Mouse (Mus musculus) liver, embryonic 12.5 days (tissue): ENCODE data around the gene Ifngr2. TPM values are rescaled to one million over a fixed set of nuclear protein-coding genes. Genes with fewer than 3 reads are reported as not detected.
A peak's percentile ranks its signal among the peaks of the same experiment; 100 is the strongest.

Experiments used
- ATAC-seq: fragments of 200-750 bp; cut with Nextera tagmentation; 2 replicates; pipeline ENCODE4 v1.8.0; 2017; ENCODE audit warnings: moderate number of reproducible peaks, mild to moderate bottlenecking, moderate library complexity
- H3K27ac ChIP-seq: fragments of 300-500 bp; sonication (generic); 2 replicates; pipeline ENCODE4 v1.5.1; 2016; ENCODE audit warnings: mild to moderate bottlenecking
- H3K27me3 ChIP-seq: fragments of 300-500 bp; sonication (generic); replicated peaks from 2 replicates; pipeline ENCODE4 v1.6.1; 2016; ENCODE audit warnings: mild to moderate bottlenecking, moderate library complexity
- H3K36me3 ChIP-seq: fragments of 300-500 bp; sonication (generic); 2 replicates; pipeline ENCODE4 v1.6.1; 2016; ENCODE audit warnings: mild to moderate bottlenecking, moderate library complexity
- H3K4me1 ChIP-seq: fragments of 300-500 bp; sonication (generic); 2 replicates; pipeline ENCODE4 v1.6.1; 2016
- H3K4me2 ChIP-seq: fragments of 300-500 bp; sonication (generic); 2 replicates; pipeline ENCODE4 v1.6.1; 2016; ENCODE audit warnings: mild to moderate bottlenecking, moderate library complexity
- H3K4me3 ChIP-seq: fragments of 300-500 bp; sonication (generic); 2 replicates; pipeline ENCODE4 v1.5.1; 2016; ENCODE audit warnings: mild to moderate bottlenecking, moderate library complexity
- H3K9ac ChIP-seq: fragments of 300-500 bp; sonication (generic); 2 replicates; pipeline ENCODE4 v1.6.1; 2016; ENCODE audit warnings: mild to moderate bottlenecking, moderate library complexity
- H3K9me3 ChIP-seq: fragments of 300-500 bp; sonication (generic); replicated peaks from 2 replicates; pipeline ENCODE4 v1.6.1; 2016; ENCODE audit warnings: mild to moderate bottlenecking, moderate library complexity
- WGBS: fragments of 180-500 bp; shearing (Covaris S2); methylation state at CpG from one replicate; pipeline ENCODE4 v1.1.7; 2016; ENCODE audit not compliant: insufficient replicate concordance; 5-methylcytosine and 5-hydroxymethylcytosine counted together
- polyA plus RNA-seq: library from polyadenylated mRNA; unstranded; fragments of >200 nt; fragmentation: Nextera tagmentation; extraction: Ambion mirVana; gene quantifications from 2 replicates; pipeline ENCODE4 v1.2.1, GENCODE M21; 2016

Ifngr2 gene
- polyA plus RNA-seq = 17.1 and 17.9 TPM in 2 replicates

DNA sequence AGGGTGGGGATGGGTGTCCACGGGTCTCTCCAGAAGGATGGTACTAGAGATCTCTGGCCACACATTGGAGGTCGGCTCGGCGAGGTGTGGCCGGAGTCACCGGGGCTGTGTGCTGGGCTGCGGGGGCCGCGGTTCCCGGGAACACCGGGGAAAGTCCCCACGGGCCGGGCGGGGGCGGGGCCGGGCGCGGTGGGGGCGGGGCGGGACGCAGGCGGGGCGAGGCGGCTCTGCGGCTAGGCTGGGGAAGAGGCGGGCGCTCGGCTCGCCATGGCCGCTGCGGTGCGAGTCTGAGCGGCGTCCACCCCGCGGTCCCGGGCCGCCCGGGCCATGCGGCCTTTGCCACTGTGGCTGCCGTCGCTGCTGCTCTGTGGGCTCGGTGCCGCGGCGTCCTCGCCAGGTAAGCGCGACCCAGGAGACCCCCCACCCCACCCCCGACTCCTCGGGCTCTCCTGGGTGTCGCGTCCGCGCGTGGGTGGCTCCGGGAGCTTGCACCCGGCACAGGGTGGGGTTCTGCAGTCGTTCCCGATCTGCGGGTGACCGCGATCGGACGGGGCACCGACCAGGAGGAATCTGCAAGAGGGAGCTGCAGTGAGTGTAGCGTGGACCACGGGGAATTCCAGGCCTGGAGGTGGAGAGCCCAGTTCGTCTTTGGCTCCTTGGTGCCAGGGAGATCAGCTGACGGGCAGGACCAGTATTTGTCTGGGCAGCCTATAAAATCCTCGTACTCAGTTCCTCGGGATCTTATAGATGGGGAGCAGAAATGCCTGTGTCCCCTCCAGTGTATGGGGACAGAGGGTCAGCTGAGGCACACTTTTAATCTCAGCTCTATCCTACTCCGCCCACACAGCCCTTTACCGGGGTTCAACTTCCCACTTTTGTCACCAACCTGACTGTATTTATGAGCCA lies at the start of gene Ifngr2:
Gene Ifngr2 (plus strand): TSS at position 237 of the 906 bp plus-strand sequence.
- Histone ChIP-seq H3K4me3 (peak within 1 kb of the TSS; percentile 81), H3K4me1 (peaks cover 84% of the 10 kb centered on the region), H3K27me3 (no peaks in the 10 kb centered on the region), H3K36me3 (0 out of 2 replicates have a peak, but pooled peaks cover 3% of the 10 kb centered on the region), H3K27ac (peak within 1 kb of the TSS; percentile 89), H3K9ac (peak within 1 kb of the TSS; percentile 86), H3K4me2 (peak within 1 kb of the TSS; percentile 98), H3K9me3 (no peaks in the 10 kb centered on the region)
- WGBS = under 1% methylated on average over 52 of the region's 74 CpGs
- peak; percentile 78 for ATAC-seq

DNA sequence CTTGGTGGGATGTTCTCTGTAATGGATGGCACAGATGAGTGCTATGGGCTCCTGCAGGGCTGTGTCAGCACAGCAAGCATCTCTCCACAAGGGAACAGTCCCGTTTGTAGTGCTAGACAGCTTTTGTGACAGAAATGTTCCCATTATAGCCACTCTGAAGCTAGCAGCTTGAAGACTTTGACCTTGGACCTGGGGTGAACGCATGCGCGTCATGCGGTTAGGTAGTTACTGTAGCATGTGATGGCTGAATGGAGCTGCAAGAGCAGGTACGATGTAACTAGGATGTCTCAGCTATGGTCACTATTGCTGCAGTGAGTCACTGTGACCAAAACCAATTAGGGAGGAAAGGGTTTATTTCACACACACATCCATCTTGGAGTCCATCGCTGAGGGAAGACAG lies 48.8 kb upstream of the Ifngr2 start:
- Histone ChIP-seq H3K9me3 (no peaks in the 10 kb centered on the region), H3K27ac (no peak overlapping the region), H3K4me1 (peaks cover 11% of the 10 kb centered on the region; the same call in 1 of the 2 replicates), H3K36me3 (peaks cover 93% of the 10 kb centered on the region), H3K4me2 (no peak overlapping the region), H3K9ac (no peak overlapping the region), H3K4me3 (no peak overlapping the region), H3K27me3 (no peaks in the 10 kb centered on the region)
- 86% methylated on average over 7 of the region's 7 CpGs for WGBS
- no peak for ATAC-seq

DNA sequence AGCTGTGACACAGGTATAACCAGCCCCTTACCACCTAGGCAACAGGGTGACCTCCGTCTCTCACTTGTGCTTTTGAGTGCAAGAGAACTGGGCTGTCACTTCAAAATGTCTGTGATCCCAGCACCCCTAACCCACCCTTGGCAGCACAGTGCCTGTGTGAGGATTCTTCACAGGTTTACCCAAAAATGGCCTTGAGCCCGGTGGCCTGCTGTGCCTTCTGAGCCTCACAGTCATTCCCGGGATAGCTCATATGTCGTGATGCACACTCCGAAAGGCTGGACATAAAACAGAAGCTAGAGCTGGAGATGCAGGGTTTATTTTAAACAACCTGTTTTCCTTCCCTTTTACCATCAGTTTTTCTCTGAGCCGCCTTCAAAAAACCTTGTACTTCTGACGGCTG lies 42.2 kb upstream of the Ifngr2 start:
- Histone ChIP-seq H3K27me3 (no peaks in the 10 kb centered on the region), H3K27ac (no peak overlapping the region), H3K4me2 (no peak overlapping the region), H3K9ac (no peak overlapping the region), H3K9me3 (no peaks in the 10 kb centered on the region), H3K4me3 (no peak overlapping the region), H3K4me1 (peaks cover 18% of the 10 kb centered on the region), H3K36me3 (peaks cover 78% of the 10 kb centered on the region)
- ATAC-seq = no peak
- WGBS = 86% methylated on average over 7 of the region's 7 CpGs

DNA sequence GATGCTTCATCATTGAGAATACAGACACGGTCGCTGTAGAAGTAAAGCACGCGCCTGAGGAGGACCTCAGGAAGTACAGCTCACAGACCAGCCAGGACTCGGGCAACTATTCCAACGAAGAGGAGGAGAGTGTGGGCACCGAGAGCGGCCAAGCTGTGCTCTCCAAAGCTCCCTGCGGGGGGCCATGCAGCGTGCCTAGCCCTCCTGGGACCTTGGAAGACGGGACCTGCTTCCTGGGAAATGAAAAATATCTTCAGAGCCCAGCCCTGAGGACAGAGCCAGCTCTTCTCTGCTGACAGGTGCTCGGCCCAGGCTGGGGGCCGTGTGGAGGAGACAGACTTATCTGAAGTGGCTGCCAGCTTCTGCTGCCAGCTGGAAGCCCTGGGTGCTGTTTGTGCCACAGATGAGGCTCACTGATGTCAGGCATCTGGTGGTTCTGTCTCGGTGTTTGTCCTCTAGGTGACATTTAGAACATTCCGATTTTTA lies 41.7 kb upstream of the Ifngr2 start:
- WGBS = 85% methylated on average over 15 of the region's 15 CpGs
- no peak for ATAC-seq
- no peak overlapping the region for H3K4me3 ChIP-seq
- peaks cover 18% of the 10 kb centered on the region for H3K4me1 ChIP-seq
- H3K27me3 ChIP-seq = no peaks in the 10 kb centered on the region
- H3K27ac ChIP-seq = no peak overlapping the region
- no peak overlapping the region for H3K9ac ChIP-seq
- no peaks in the 10 kb centered on the region for H3K9me3 ChIP-seq
- H3K36me3 ChIP-seq = peaks cover 77% of the 10 kb centered on the region
- H3K4me2 ChIP-seq = no peak overlapping the region

DNA sequence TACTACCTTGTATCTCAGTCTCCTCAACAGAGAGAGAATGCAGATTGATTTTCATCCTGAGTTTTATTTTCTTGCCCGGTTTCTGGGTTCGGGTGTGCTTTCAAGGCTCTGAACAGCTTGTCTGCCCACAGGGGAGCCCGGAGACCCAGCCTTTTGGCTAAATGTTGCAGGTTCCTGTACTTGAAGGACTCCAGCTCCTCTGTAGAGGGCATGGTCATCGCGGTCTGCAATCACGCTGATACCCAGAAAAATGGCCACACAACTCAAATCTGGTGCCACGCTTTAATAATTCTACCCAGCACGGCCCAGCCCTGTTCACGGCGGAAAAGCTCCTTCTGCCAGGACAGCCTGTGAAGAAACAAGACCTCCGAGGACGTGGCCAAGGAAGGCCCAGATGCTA lies 40.5 kb upstream of the Ifngr2 start:
- Histone ChIP-seq H3K9me3 (no peaks in the 10 kb centered on the region), H3K4me2 (no peak overlapping the region), H3K4me1 (peaks cover 19% of the 10 kb centered on the region), H3K27ac (no peak overlapping the region), H3K4me3 (no peak overlapping the region), H3K27me3 (no peaks in the 10 kb centered on the region), H3K9ac (no peak overlapping the region), H3K36me3 (peaks cover 64% of the 10 kb centered on the region)
- WGBS = 92% methylated on average over 12 of the region's 12 CpGs
- no peak for ATAC-seq

DNA sequence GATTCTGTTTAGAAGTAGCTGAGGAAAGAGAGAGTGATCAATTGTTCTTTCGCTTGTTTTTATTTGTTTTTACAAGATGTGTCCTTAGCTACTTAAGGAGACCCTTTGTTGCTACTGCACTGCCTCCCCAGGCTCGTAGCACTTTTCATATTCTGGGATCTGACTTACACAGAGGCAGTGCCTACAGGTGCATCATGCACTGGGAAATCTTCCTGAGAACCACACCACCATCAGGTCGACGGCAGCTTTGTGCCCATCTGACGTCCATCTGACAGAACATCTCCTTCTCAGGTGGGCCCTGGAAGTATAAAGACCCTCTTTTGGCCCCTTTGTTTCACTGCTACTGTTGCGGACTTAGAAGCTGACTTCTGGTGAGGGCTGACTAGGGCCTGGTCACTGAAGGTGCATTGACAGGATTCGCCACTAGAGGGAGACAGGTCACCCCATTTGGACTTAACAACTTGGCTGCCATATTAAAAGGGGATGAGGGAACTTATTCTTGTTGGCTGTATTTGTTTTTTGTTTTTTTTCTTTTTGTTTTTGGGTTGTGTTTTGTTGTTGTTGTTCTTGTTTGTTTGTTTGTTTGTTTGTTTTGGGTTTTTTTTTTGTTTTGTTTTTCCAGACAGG lies 34.6 kb upstream of the Ifngr2 start:
- Histone ChIP-seq H3K4me2 (no peak overlapping the region), H3K9ac (no peak overlapping the region), H3K4me3 (no peak overlapping the region), H3K4me1 (peaks cover 37% of the 10 kb centered on the region), H3K27ac (no peak overlapping the region), H3K9me3 (no peaks in the 10 kb centered on the region), H3K36me3 (peaks cover 13% of the 10 kb centered on the region), H3K27me3 (peaks cover 5% of the 10 kb centered on the region; the same call in 1 of the 2 replicates)
- ATAC-seq = no peak
- WGBS = 30% methylated on average over 7 of the region's 7 CpGs

DNA sequence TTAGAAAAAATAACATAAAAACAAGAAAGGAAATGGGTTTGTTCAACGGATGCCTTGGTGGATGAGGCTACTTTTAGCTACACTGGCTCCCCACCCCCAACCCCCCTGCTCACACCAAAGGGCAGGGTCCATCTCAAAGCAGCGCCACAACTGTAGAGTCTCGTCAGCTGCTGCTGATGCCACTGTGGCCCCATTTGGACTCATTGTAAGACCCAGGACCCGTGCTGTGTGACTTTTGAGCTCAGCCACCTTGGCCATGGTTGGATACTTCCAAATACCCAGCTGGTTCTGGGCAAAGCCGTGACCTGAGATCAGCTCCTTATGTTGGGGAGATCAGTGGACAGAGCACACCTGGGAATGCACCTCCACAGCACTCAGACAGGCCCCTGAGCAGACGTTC lies 33.8 kb upstream of the Ifngr2 start:
- ATAC-seq = no peak
- no peak overlapping the region for H3K9ac ChIP-seq
- no peaks in the 10 kb centered on the region for H3K9me3 ChIP-seq
- H3K27me3 ChIP-seq = peaks cover 5% of the 10 kb centered on the region; the same call in 1 of the 2 replicates
- H3K4me2 ChIP-seq = no peak overlapping the region
- 0 out of 2 replicates have a peak, but pooled peaks cover 6% of the 10 kb centered on the region for H3K36me3 ChIP-seq
- WGBS = 78% methylated on average over 6 of the region's 6 CpGs
- H3K4me1 ChIP-seq = peaks cover 36% of the 10 kb centered on the region
- H3K27ac ChIP-seq = no peak overlapping the region
- no peak overlapping the region for H3K4me3 ChIP-seq

DNA sequence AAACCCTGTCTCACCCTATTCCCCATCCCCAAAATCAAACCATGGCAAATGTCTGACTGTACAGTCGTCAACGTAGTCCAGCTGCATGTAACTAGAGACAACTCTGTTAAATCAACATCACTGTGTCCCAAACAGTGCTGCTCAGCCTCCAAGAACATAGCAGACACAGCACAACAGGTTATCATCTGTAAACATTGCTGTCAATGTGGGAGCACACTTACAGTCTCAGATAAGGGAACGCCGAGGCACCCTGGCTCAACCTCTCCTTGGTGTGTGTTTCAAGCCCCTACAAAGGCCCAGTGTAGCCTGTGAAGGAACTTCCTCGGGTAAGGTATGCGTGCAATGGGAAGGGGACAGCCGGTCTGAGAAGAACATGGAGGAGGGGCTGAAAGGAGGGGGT lies 29.9 kb upstream of the Ifngr2 start:
- peak; percentile 89 for ATAC-seq
- no peaks in the 10 kb centered on the region for H3K36me3 ChIP-seq
- H3K9me3 ChIP-seq = no peaks in the 10 kb centered on the region
- peaks cover 27% of the 10 kb centered on the region for H3K4me1 ChIP-seq
- no peak overlapping the region for H3K4me3 ChIP-seq
- H3K9ac ChIP-seq = peak overlapping the region; percentile 17; the same call in 1 of the 2 replicates
- peak overlapping the region; percentile 73 for H3K27ac ChIP-seq
- peaks cover 24% of the 10 kb centered on the region for H3K27me3 ChIP-seq
- peak overlapping the region; percentile 36 for H3K4me2 ChIP-seq
- WGBS = 34% methylated on average over 7 of the region's 7 CpGs

DNA sequence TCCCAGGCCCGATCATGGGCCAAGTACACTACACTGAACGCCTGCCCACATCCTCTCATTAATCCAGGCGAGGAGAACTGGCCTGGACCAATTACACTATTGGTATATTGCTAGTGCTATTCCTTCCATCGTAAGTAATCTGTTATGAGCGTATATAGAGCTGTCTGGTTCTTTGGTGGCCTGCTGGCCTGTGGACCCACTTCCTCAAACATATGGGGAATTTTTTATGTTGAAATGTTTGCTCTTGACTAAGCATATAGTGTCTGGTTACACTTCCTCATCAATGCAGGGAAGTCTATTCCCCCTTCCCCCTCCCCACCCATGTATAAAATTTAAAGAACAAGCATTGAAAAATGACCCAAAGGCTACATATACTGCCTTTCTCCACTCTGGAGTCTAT lies 24.8 kb upstream of the Ifngr2 start:
- Histone ChIP-seq H3K4me2 (no peak overlapping the region), H3K27me3 (peaks cover 45% of the 10 kb centered on the region), H3K4me1 (peaks cover 24% of the 10 kb centered on the region), H3K9me3 (0 out of 2 replicates have a peak, but pooled peaks cover 3% of the 10 kb centered on the region), H3K4me3 (no peak overlapping the region), H3K27ac (no peak overlapping the region; the same call in 1 of the 2 replicates), H3K9ac (no peak overlapping the region), H3K36me3 (no peaks in the 10 kb centered on the region)
- 45% methylated on average over 5 of the region's 5 CpGs for WGBS
- ATAC-seq = peak; percentile 19; the same call in 1 of the 2 replicates

DNA sequence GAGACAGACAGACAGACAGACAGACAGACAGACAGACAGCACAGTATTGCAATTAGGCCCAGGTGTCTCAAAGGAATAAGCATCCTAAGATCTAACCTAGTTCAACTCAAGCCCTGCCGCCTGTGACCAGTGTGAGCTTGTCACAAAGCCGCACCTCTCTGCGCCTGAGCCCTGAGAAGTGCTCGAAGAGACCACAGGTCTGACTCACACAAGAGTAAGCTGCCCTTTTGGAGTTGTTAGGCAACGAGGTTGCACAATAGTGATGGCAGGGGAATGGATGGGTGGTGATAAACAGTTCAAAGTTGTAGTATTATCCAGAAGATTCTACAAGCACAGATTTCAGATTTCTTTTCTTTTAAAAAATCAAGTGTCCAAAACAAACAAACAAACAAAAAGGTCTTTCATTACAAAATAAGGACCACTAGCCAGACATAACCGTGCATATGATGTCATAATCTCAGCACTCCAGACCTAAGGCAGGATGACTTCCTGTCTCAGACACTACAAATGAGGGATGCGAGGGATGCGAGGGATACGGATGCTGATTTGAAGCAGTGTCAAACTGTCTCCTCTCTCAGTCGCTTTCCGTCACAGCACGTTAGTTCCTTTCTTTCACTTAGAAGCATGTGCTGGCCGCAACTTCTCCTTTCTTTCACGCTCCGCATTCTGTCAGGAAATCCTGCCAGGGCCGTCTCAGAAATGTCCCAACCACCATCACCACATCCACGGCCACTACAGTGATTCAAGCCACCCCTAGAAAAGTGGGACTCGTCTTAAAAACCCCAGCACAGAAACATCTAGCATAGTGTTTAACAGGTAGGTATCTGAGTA lies 24.2 kb upstream of the Ifngr2 start:
- no peaks in the 10 kb centered on the region for H3K36me3 ChIP-seq
- H3K4me3 ChIP-seq = no peak overlapping the region
- 23% methylated on average over 18 of the region's 18 CpGs for WGBS
- peaks cover 45% of the 10 kb centered on the region for H3K27me3 ChIP-seq
- H3K9me3 ChIP-seq = 0 out of 2 replicates have a peak, but pooled peaks cover 3% of the 10 kb centered on the region
- peak; percentile 56 for ATAC-seq
- peaks cover 24% of the 10 kb centered on the region for H3K4me1 ChIP-seq
- H3K9ac ChIP-seq = no peak overlapping the region
- no peak overlapping the region for H3K4me2 ChIP-seq
- H3K27ac ChIP-seq = peak overlapping the region; percentile 46; the same call in 1 of the 2 replicates

DNA sequence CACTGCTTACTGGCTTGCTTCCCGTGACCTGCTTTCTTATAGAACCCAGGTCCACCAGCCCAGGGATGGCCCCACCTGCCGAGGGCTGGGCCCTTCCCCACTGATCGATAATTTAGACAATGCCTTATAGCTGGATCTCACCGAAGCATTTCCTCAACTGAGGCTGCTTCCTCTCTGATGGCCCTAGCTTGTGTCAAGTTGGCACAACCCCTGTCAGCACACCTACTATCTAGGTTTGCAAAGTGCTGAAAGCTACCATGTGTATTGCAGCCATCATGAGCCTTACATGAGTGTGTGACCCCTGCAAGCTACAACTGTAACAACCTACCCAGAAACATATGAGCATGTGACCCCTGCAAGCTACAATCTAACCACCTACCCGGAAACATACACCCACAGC lies 22.7 kb upstream of the Ifngr2 start:
- Histone ChIP-seq H3K9me3 (0 out of 2 replicates have a peak, but pooled peaks cover 3% of the 10 kb centered on the region), H3K36me3 (no peaks in the 10 kb centered on the region), H3K27ac (no peak overlapping the region), H3K27me3 (peaks cover 49% of the 10 kb centered on the region), H3K4me2 (no peak overlapping the region), H3K9ac (no peak overlapping the region), H3K4me3 (no peak overlapping the region), H3K4me1 (peaks cover 24% of the 10 kb centered on the region)
- no peak for ATAC-seq
- WGBS = 52% methylated on average over 5 of the region's 5 CpGs
